Mouse (Mus musculus) regulatory T cell (primary cell): ENCODE data around the gene Prkce.

Source experiments
- in situ Hi-C: fragments of 300-600 bp; cut with MboI, MseI; formaldehyde crosslinking; loops from one replicate; pipeline ENCODE4 v1.15.1; 2025; ENCODE audit warnings: high pct_unique_total_duplicates

The Prkce gene

GRCm38 (mm10) chr17:86535827-86536656, 368.5 kb downstream of the Prkce start:
- in situ Hi-C loops, result no loop called here

- in situ Hi-C loops, result no loop called here
Observed at GRCm38 (mm10) chr17:86539881-86540430, 372.4 kb downstream of the Prkce start.

GRCm38 (mm10) chr17:86546529-86546928, 378.9 kb downstream of the Prkce start:
- in situ Hi-C loops, result no loop called here

- in situ Hi-C loops, result no loop called here
Observed at GRCm38 (mm10) chr17:86549128-86549527, 381.5 kb downstream of the Prkce start.

DNA sequence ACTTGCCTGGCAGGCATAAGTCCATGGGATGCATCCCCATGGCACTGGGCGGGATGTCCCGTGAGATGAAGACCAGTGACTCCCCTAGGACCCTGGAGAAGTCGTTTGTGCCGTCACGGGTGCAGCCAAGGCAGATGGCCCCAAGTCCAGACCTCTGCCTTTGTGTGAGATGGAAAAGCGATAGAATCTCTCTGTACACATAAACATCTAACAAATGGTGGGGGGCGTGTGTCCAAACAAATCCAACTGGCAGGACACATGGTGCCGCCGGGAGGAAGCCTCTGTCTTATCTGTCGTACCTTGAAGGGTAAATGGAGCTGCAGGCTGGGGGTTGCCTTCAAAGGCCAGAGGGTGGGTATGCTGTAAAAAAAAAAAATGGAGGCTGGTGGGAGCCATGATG, 384.0 kb downstream of the Prkce start:
- in situ Hi-C loops, result no loop called here

DNA sequence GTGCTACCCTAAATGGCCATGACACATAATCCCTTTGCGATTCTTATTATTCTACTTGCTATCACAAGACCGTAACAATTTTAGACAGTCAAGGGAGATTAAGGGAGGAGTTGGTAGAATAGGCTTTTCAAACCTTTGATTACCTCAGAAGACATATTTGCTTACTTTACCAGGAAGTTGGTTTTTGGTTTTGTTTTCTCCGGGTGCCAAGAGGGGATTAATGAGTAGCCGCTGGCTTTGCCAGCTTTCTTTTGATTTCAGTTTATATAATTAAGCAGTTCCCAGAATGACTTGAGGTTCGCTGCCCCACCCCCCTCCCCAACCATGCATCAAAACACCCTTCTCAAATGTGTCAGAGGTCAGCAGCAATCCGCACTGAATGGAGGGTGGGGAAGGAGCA, 384.4 kb downstream of the Prkce start:
- in situ Hi-C loops, result no loop called here

DNA sequence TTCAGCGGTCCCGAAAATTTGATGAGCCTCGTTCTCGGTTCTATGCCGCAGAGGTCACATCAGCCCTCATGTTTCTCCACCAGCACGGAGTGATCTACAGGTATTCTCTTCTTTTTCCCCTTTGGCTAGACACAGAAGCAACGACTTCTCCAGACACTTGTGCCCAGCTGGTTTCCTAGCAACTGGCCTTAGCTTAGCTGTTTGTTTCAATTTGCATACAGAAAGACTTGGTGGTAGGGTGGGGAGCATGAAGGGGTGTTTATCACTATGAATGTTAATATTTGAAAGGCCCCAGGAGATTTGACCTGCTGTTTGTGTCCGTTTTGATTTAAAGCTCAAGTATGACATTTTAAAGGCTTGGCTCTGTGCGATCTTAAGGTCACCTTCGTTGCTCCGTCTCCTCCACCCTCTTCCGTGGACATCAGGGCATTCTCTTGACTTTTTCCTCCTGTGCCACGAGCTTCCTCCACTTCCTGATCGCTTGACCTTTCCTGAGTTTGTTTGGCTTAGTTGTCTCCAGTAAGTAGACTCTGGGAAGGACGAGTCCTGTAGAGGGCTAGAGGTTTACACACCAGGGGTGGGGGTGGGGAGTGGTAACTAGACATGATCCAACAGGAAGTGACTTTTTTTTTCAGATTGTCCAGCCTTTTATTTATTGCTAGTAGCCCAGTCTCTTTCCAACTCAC, 391.8 kb downstream of the Prkce start:
- in situ Hi-C loops, result no loop called here

DNA sequence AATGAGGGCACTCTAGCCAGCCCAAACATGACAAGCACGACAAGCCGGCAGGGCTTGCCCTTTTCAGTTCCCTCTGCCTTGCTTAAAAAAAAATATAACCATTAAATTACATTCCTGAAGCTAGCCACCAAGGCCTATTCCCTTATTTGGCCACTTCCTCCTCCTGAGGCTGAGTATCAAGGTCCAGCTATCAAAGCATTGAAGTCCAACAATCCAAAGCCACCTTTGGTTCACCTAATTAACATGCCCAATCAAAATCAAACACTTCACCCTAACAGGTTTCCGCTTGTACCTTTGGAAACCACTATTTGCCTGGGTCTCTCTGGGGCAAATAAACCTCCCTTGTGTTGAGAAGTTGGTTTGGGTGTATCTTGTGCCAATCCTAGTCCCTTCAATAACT, 392.9 kb downstream of the Prkce start:
- in situ Hi-C loops, result no loop called here

DNA sequence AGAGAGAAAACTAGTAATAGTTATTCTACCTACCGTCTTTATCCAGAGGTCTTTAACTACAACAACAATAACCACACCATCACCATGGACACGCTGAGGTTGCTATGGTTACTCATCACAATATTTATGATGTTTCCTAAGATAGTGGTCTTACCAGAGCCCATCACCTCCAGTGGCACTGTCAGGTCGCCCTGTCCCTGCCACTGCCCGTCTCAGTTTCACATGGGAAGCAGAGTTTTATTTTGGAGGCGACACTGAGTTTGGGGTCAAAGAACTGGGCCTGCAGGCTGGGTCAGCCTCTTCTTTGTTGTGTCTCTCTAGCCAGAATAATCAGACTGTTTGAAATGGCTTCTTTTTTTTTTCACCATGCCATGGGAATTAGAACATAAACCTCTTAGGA, 402.9 kb downstream of the Prkce start:
- in situ Hi-C loops, result no loop called here

DNA sequence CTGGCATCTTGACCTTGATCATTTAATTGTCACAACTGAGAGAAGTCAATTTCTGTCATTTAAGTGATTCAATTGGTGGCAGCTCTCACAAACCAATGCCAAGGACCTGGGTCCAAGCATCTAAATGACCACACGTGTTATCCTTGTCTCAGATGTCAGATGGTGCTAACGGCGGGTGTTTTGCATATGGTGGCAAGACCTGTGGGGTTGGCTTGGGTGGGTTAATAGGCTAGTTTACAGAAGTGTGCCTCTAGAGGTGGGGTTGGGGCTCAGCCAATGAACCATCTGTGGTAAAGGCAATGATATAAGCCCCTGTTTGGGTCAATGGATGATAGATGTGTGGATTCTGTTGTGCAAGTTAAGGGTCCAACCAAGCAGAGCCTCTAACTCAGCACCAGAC, 403.7 kb downstream of the Prkce start:
- in situ Hi-C loops, result no loop called here

DNA sequence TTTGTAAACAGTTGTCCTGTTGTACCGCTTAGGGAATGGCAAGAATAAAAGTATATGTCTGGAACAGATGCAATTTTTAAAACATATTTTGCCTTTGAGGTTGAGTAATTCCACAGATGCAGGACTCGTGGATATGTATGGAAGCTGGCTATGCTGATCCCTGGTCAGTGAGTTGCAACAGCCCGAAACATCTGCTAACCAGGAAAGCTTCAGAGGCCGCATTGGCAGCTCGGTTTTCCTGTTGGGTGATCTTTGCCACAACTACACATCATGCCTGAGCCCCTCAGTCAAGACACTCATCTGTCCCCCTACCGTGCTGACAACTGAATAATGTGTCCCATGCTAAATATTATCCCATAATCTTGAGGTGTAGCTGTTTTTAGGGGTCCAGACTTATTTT, 404.6 kb downstream of the Prkce start:
- in situ Hi-C loops, result no loop called here

- in situ Hi-C loops, result no loop called here
Observed at GRCm38 (mm10) chr17:86572576-86572975, 405.0 kb downstream of the Prkce start.

- in situ Hi-C loops, result no loop called here
Observed at GRCm38 (mm10) chr17:86573596-86574248, 406.1 kb downstream of the Prkce start.

GRCm38 (mm10) chr17:86580724-86581123, 413.1 kb downstream of the Prkce start:
- in situ Hi-C loops, result no loop called here

GRCm38 (mm10) chr17:86582341-86582740, 414.8 kb downstream of the Prkce start:
- in situ Hi-C loops, result no loop called here

- in situ Hi-C loops, result no loop called here
Observed at GRCm38 (mm10) chr17:86586441-86586840, 418.9 kb downstream of the Prkce start.

- in situ Hi-C loops, result no loop called here
Observed at GRCm38 (mm10) chr17:86588704-86589449, 421.3 kb downstream of the Prkce start.

GRCm38 (mm10) chr17:86589681-86590080, 422.1 kb downstream of the Prkce start:
- in situ Hi-C loops, result no loop called here

DNA sequence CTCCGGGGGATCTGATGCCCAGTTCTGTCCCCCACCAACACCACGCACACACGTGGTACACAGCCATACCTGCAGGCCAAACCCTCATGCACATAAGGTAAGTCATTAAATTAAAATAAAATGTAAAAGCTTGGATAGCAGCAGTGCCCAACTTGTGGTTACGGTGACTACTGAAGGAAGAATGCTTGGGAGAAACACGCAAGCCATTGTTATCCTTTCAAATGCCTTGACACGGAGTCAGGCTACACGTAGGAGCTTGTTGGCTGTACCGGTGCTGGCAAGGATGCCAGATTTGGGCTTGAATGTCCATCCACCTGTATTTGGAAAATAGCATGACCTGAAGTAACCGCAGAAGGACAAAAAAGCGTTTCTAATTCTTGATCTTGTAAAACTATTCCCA, 423.7 kb downstream of the Prkce start:
- in situ Hi-C loops, result no loop called here

DNA sequence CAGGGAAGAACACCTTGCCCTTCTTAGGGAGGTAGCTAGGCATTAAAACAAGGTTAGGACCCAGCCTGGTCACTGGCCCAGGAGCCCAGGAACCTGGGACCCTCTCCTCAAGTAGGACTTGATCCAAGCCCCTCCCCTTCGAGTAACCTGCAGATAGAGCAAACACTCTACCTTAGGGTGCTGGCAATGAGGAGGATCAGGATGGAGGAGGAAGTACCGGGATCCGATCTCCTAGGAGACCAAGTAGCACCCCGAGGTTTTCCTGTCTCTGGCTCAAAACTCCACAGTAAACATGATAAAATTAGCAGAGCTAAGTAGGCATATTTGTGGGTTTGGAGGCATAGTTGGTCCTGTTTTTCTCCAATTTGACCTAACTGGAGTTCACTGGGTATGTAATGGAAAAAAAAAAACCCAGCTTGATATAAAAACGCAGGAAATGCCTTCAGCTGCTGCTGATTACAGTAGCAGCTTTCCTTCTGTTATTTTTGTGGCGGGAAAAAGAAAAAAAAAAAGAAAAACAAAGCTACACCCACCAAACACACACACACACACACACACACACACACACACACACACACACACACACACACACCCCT, 425.5 kb downstream of the Prkce start:
- in situ Hi-C loops, result no loop called here

- in situ Hi-C loops, result no loop called here
Observed at GRCm38 (mm10) chr17:86595526-86595925, 427.9 kb downstream of the Prkce start.
